Mouse (Mus musculus) ovary, postnatal 36 days (tissue): ENCODE measurements around the gene Trdmt1.
"Not testable (repeated sequence)": the region's sequence is repeated elsewhere in the genome, so short reads cannot be mapped to it uniquely, and the experiment has no call there.

Experiments used
- DNase-seq: peaks from one replicate; pipeline ENCODE4 v3.0.0; 2022; ENCODE audit warnings: low spot score, mixed read lengths

Gene Trdmt1

DNA sequence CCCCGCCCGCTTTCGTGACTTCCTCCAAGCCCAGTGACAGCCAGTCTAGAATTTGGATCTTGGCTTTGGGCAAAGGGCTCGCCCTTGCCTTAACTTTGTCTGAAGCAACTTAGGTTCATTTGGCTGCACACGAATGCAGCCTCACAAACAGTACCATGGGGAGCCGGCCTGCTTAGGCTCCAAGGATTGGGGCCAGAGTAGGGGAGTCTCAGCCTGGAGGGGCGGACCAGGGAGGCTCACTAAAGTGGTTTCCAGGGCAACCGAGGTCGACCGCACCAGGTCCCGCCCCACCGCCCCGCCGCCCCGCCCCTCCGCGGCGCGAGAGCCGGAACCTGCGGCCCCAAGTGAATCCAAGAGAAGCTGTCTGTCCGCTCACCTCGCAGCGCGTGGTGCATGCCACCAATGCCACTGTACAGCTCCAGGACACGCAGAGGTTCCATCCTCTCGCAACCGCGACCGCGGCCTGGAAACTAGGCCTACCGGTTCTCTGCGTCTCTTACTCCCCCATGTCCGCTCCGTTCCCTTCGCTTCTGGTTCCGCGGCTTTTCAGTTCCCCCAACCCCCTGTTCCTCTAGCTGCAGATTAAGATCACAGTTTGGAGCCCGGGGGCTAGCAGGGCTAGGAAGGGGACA is at the start of gene Trdmt1:
Trdmt1 (minus strand) TSS at position 476 of the 632 bp plus-strand sequence.
- DNase-seq = peak; percentile 85

DNA sequence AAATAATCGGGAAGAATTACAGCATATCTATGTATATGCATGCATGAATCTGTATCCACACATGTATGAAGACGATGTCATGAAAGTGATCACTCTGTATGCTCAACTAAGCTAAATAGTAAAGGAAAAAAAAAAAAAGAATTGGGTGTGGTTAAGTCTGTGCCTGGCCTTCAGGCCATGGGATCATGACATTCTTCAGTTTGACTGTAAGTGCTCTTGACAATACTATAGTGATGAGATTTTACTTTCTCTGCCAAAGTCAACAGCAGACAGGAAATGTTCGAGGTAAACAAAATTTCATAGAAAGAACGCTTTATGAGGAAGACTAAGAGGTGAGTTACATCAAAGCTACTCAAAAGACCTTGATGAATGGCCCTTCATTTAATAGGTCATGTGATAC is 48.9 kb upstream of the Trdmt1 start:
- no peak for DNase-seq

- not testable (repeated sequence) for DNase-seq
These were observed 39.3 kb upstream of the Trdmt1 start for GRCm38 (mm10) chr2:13583746-13584145.

DNA sequence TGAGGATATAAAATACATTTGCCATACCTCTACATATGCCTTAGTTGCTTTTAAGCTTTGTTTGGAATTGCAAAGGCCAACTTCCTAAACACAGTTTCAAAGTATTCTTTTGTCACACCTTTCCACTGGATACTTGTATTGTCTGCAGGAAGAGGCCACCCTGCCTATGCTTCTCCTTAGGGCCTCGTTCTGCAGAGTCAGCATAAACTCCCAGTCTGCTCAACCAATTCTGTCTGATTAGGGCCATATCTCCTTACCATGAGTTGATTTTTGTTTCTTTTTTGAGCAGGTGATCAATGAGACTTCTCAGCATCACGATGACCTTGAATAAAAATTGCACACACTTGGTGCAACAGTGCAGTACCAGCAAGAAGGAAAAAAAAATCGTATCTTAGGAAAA is 37.7 kb upstream of the Trdmt1 start:
- DNase-seq = no peak

DNA sequence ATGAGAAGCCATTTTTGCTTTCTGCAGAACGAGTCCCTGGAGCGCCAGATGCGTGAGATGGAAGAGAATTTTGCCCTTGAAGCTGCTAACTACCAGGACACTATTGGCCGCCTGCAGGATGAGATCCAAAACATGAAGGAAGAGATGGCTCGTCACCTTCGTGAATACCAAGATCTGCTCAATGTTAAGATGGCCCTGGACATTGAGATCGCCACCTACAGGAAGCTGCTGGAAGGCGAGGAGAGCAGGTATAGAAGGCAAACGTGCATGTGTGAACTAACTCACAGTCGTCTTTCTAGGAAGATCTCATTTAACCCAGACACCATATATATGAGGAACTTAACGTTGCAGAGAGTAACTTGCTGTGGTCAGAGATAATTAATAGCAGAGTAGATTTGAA is 35.5 kb upstream of the Trdmt1 start:
- no peak for DNase-seq

DNA sequence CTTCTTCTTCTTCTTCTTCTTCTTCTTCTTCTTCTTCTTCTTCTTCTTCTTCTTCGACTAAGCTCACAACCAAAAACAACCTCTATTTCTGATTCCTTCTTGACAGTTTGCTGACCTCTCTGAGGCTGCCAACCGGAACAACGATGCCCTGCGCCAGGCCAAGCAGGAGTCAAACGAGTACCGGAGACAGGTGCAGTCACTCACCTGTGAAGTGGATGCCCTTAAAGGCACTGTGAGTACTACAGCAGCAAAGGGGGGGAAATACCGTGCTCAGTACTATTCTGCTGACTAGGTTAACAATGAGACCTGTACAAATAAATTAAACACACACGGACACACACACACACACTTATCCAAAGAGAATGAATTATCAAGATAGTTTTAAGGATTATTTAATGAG is 34.8 kb upstream of the Trdmt1 start:
- no peak for DNase-seq

DNA sequence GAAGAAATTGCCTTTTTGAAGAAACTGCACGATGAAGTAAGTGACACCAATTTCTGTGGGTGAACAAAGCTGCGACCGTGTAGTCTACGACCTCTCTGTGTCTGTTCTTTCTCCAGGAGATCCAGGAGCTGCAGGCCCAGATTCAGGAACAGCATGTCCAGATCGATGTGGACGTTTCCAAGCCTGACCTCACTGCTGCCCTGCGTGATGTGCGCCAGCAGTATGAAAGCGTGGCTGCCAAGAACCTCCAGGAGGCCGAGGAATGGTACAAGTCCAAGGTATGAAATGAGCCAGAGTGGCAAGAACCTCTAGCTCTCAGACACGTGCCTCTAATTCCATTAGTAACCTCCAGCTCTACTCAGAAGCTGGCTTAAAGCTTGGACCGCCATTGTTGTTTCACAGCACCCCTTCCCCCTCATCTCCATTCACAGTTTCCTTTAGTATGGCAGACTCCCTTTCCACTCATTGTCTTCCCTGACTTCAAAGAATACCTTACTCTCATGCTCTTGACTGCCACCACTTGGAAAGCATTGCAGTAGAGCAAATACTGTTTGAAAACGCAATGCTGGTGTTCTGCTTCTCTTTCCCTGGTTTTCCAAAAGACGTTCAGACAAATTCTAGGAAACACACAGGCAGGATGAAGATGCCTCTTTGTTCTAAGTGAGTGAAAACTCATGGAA is 34.1 kb upstream of the Trdmt1 start:
- no peak for DNase-seq

GRCm38 (mm10) chr2:13577399-13577798 is 32.9 kb upstream of the Trdmt1 start:
- DNase-seq = no peak

DNA sequence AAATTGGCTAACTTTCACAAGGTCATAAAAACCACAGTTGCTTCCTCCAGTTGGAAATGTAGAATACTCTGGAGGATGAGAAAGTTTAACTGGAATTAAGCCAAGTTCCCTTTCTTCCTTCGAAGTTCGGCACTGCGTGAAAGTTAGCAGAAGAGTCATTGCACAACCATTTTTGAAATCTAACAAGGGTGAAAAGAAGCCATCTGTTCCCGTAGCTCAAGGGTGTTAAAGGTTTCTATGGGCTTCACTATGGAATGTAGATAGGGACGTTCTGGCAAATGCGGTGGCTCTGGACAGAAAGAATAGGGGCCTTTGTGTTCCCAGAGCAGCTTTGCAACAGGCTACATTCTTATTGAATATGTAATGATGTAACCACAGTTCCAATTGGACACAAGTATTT is 31.5 kb upstream of the Trdmt1 start:
- DNase-seq = no peak

DNA sequence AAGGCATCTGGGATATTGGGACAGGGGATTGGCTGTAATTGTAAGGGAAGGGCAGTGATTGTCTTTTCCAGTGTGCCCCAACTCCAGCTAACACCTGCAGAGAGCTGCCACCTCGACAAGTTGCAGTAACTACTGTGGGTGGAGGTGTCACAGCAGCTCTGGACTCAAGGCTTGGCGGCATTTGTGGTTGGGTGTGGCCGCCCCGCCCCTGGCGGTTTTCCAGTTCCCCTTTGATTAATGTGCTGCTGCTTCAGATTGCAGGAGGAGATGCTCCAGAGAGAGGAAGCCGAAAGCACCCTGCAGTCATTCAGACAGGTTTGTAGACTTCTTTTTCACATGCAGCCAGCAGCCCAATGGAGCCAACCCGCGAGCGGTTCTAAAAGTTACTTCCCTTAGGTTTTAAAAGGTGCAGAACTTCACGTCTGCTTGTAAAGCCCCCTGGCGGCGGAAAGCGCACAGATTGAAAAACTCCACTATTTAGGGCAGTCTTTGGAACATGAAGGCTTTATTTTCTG is 30.9 kb upstream of the Trdmt1 start:
- peak; percentile 74 for DNase-seq

DNA sequence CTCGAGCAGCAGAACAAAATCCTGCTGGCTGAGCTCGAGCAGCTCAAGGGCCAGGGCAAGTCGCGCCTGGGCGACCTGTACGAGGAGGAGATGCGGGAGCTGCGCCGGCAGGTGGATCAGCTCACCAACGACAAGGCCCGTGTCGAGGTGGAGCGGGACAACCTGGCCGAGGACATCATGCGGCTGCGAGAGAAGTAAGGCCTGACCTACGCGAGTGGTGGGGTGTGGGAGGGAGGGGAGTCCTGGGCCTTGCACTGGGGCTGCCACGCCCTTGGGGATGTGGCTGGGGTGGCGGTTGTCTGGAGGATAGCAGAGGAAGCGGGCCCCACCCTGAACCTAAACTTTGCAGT is 30.3 kb upstream of the Trdmt1 start:
- DNase-seq = peak; percentile 43

DNA sequence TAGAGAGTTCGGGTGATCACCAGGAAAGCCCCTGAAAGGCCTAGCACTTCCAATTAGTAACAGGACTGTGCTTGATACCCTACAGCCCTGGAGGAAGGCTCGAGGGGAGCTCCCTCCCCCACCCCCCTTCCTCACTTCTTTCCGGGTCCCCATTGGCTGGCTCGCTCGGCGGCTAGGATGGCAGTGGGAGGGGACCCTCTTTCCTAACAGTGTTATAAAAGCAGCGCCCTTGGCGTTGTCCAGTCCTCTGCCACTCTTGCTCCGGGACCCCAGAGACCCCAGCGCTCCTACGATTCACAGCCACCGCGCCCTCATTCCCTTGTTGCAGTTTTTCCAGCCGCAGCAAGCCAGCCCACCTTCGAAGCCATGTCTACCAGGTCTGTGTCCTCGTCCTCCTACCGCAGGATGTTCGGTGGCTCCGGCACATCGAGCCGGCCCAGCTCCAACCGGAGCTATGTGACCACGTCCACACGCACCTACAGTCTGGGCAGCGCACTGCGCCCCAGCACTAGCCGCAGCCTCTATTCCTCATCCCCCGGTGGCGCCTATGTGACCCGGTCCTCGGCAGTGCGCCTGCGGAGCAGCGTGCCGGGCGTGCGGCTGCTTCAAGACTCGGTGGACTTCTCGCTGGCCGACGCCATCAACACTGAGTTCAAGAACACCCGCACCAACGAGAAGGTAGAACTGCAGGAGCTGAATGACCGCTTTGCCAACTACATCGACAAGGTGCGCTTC is 29.8 kb upstream of the Trdmt1 start:
- DNase-seq = peak; percentile 82

- peak; percentile 88 for DNase-seq
These were observed 29.1 kb upstream of the Trdmt1 start, which contains the start of gene Vim for GRCm38 (mm10) chr2:13573408-13574065. Vim (plus strand) TSS chr2:13573927.

- DNase-seq = no peak
These were observed 28.4 kb upstream of the Trdmt1 start for GRCm38 (mm10) chr2:13572647-13573407.

GRCm38 (mm10) chr2:13572101-13572553 is 27.7 kb upstream of the Trdmt1 start:
- no peak for DNase-seq

DNA sequence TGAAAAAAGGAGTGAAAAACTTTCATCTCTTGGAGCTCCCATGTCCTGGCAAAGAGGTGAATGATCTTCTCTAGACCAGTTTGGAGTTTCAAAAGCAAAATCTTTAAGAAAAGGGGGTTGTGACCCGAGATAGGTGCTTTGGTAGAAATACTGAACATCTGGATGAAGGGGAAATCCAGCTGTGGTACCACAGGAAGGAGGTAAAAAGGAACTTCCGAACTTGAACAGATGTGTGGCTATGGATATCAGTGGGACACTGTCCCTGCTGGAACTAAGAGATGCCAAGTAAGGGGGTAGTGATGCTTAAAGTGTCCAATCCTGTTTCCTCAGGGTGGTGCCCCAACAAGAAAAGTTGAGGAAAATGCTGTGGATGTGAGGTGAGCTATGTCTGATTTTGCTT is 25.7 kb upstream of the Trdmt1 start:
- no peak for DNase-seq

GRCm38 (mm10) chr2:13560396-13560795 is 15.9 kb upstream of the Trdmt1 start:
- no peak for DNase-seq

DNA sequence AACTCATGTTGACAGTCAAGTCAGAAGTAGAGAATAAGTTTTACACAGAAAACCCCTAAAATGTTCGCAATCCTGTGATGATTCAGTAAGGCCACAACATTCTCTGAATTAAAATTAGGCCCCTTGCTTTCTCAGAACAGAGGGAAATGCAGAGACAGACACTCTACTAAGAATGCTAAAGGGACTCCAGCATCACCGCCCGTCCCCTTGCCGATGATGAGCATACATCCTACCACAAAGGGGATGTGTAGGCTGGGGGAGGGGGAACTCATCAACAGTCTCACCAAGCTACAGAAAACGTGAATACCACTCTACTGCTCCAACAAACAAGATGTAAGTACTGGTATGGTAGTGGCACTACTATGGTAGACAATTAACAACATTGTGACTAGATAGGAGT is 15.3 kb upstream of the Trdmt1 start:
- no peak for DNase-seq

GRCm38 (mm10) chr2:13559303-13559702 is 14.8 kb upstream of the Trdmt1 start:
- DNase-seq = no peak

GRCm38 (mm10) chr2:13558607-13559262 is 14.3 kb upstream of the Trdmt1 start:
- DNase-seq = no peak
